In the genomic region with DNA sequence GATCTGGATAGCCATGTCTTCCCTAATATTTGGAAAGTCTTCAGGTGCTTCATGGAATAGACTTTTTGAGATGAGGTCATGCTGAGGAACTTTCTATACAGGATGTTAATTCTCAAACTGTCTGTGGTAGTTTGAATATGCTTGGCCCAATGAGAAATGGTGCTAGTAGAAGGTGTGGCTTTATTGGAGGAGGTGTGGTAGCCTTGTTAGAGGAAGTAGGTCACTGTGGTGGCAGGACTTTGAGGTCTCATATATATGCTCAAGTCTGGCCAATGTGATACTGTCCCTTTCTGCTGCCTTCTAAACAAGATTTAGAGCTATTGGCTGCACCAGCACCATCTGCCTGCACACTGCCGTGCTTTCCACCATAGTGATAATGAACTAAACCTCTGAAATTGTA, we compare ENCODE assay signal across 13 mouse cellular contexts. TPM values are rescaled to one million over a fixed set of nuclear protein-coding genes. Genes with fewer than 3 reads are reported as not detected.
DNase-seq lines count a peak whose midpoint lies in the region; ATAC-seq lines count a peak whose summit lies in the region.
"Had no signal": no experiment of that assay in that cellular context is flagged by ENCODE, and none has a peak within 500 bp of the region (broad histone marks: within the 10 kb centered on the region; RNA-seq: fewer than 3 reads in every experiment).

No protein-coding gene starts in this region.

- H3K36me3 ChIP-seq in liver, embryonic 16.5 days (ENCODE audit: control insufficient read depth, insufficient read depth) = peaks cover 3% of the 10 kb centered on the region; the same call in 1 of the 2 replicates
- H3K36me3 ChIP-seq: embryonic facial prominence, embryonic 15.5 days; forebrain, embryonic 15.5 days; midbrain, embryonic 10.5 days had no signal

- H3K9me3 ChIP-seq in liver, embryonic 16.5 days (replicated peaks; ENCODE audit: control insufficient read depth, low read length) = no peaks in the 10 kb centered on the region
- H3K9me3 ChIP-seq: embryonic facial prominence, embryonic 15.5 days; forebrain, embryonic 15.5 days; midbrain, embryonic 10.5 days had no signal

- peak; percentile 5 for DNase-seq in thymus, postnatal 0 days (ENCODE audit: low spot score)
- DNase-seq in thymus, postnatal 36 days = no peak
- DNase-seq in ovary, postnatal 36 days (ENCODE audit: low spot score) = no peak
- DNase-seq in embryo, embryonic 9.5 days (ENCODE audit: extremely low spot score) = no peak
- no peak for DNase-seq in gastrocnemius, postnatal 14 days
- DNase-seq: gastrocnemius, postnatal 10 days; kidney, postnatal 36 days had no signal

- intact Hi-C loops in gastrocnemius, postnatal 14 days (cut with DNase I; ENCODE audit: low total_unique reads) = no loop called here

- WGBS in liver, embryonic 16.5 days (ENCODE audit: insufficient replicate concordance) = 40% methylated on average over 1 of the region's 1 CpGs

- 0 out of 2 replicates have a peak overlapping the region, but pooled peaks have one; percentile 10 for H3K9ac ChIP-seq in liver, embryonic 16.5 days (ENCODE audit: low read depth, low read length)
- H3K9ac ChIP-seq: embryonic facial prominence, embryonic 15.5 days; forebrain, embryonic 15.5 days had no signal

- H3K27ac ChIP-seq in liver, embryonic 16.5 days (ENCODE audit: low read length) = peak overlapping the region; percentile 81
- H3K27ac ChIP-seq: embryonic facial prominence, embryonic 15.5 days; forebrain, embryonic 15.5 days; hindbrain, postnatal 0 days; midbrain, embryonic 10.5 days had no signal

- no peaks in the 10 kb centered on the region for H3K27me3 ChIP-seq in liver, embryonic 16.5 days (ENCODE audit: control insufficient read depth, insufficient read depth, low read depth, low read length)
- H3K27me3 ChIP-seq: embryonic facial prominence, embryonic 15.5 days; forebrain, embryonic 15.5 days had no signal

- H3K4me2 ChIP-seq in liver, embryonic 16.5 days (ENCODE audit: low read depth, low read length) = peak overlapping the region; percentile 24; the same call in 1 of the 2 replicates
- H3K4me2 ChIP-seq: embryonic facial prominence, embryonic 15.5 days; forebrain, embryonic 15.5 days had no signal

- peak; percentile 67 to 74 for ATAC-seq in hematopoietic stem cell, adult 5-6 weeks (replicated peaks in 1 of 2; ENCODE audit: insufficient read depth in 1 of 2, low FRiP score in 2 of 2, low TSS enrichment in 1 of 2, low read depth in 1 of 2, poor library complexity in 2 of 2, severe bottlenecking in 2 of 2)
- peak; percentile 36; the same call in 1 of the 2 replicates for ATAC-seq in liver, embryonic 16.5 days (ENCODE audit: low read depth)
- ATAC-seq: forebrain, embryonic 15.5 days; hindbrain, postnatal 0 days had no signal

- H3K4me3 ChIP-seq in liver, embryonic 16.5 days (ENCODE audit: low read depth, low read length) = no peak overlapping the region
- H3K4me3 ChIP-seq: embryonic facial prominence, embryonic 15.5 days; forebrain, embryonic 15.5 days; midbrain, embryonic 10.5 days had no signal

- peaks cover 61% of the 10 kb centered on the region for H3K4me1 ChIP-seq in liver, embryonic 16.5 days (ENCODE audit: control insufficient read depth, low read depth, low read length)
- H3K4me1 ChIP-seq: embryonic facial prominence, embryonic 15.5 days; forebrain, embryonic 15.5 days; midbrain, embryonic 10.5 days had no signal

RNA-seq across cellular contexts. Expression of a gene that starts 18.0 kb away (rescaled TPM):
- polyA plus RNA-seq in thymus, postnatal 0 days (2015; fragmentation: Nextera tagmentation; extraction: Ambion mirVana) = 61.3 and 64.5 TPM in 2 replicates
- total RNA-seq in hematopoietic stem cell, adult 5-6 weeks (2017) = 215 and 216 TPM in 2 replicates
- polyA plus RNA-seq in liver, embryonic 16.5 days (2015; fragmentation: Nextera tagmentation; extraction: Ambion mirVana) = 52.4 and 54.2 TPM in 2 replicates
- total RNA-seq in gastrocnemius, postnatal 14 days (2021) = 10 to 100 TPM; 18.5 to 20.3 TPM

RNA-seq across cellular contexts. Expression of a gene that starts 50.2 kb away (rescaled TPM):
- 58.4 and 60.0 TPM in 2 replicates for polyA plus RNA-seq in thymus, postnatal 0 days (2015; fragmentation: Nextera tagmentation; extraction: Ambion mirVana)
- total RNA-seq in hematopoietic stem cell, adult 5-6 weeks (2017) = 30.5 and 33.6 TPM in 2 replicates
- 20.9 and 21.3 TPM in 2 replicates for polyA plus RNA-seq in liver, embryonic 16.5 days (2015; fragmentation: Nextera tagmentation; extraction: Ambion mirVana)
- 10 to 100 TPM; 47.5 to 65.0 TPM for total RNA-seq in gastrocnemius, postnatal 14 days (2021)

Comparison
In these comparisons a context has a peak if more than half of its experiments do, and no peak if none do; other contexts are left out.
1. RNA of a gene that starts 18.0 kb away (total RNA-seq): 215 to 216 TPM in hematopoietic stem cell, adult 5-6 weeks; 18.5 to 20.3 TPM in gastrocnemius, postnatal 14 days; every median in the first group is over 10 times any median in the second.